Mouse (Mus musculus): Measurements from ENCODE around the gene Endog. TPM values are rescaled to one million over a fixed set of nuclear protein-coding genes. Genes with fewer than 3 reads are reported as not detected.
A peak's percentile ranks its signal among the peaks of the same experiment; 100 is the strongest.
"Not testable (repeated sequence)": the region's sequence is repeated elsewhere in the genome, so short reads cannot be mapped to it uniquely, and the experiment has no call there.

Gene Endog
- polyA plus RNA-seq, 1 experiment from 2014 or later: 35.3 TPM

DNA sequence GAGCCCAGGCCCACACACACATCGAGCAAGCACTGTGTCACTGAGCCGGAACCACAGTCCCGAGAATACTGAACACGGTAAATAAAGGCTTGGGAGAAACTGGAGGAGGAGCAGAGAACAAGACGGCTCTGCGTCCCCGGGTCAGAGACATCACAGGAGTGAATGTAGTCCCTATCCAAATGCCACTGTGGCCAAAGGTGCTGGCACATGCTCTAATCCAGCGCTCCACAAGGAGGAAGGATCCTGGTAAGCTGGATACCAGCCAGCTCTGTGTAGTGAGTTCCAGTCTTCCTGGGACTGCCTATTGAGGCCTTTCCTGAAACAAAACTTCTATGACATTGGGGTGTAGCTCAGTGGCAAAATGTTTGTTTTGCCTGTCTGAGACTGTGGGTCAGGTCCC lies 18.7 kb upstream of the Endog start:
- Histone ChIP-seq H3K9ac (ENCODE audit: low read length) (no peak overlapping the region), H3K4me2 (replicated peaks; ENCODE audit: low read depth) (no peak overlapping the region), H3K4me1 (replicated peaks; ENCODE audit: control insufficient read depth, insufficient read depth) (no peaks in the 10 kb centered on the region), H3K27ac (replicated peaks) (no peak overlapping the region), H3K36me3 (ENCODE audit: control insufficient read depth, insufficient read depth, low read length) (peaks cover 20% of the 10 kb centered on the region), H3K9me3 (ENCODE audit: control insufficient read depth, low read length) (no peaks in the 10 kb centered on the region), H3K27me3 (ENCODE audit: control insufficient read depth, insufficient read depth, low read length) (no peaks in the 10 kb centered on the region), H3K4me3 (ENCODE audit: low read depth, low read length) (no peak overlapping the region)
- ATAC-seq (ENCODE audit: low FRiP score, low TSS enrichment) (no peak), DNase-seq (ENCODE audit: low spot score) (no peak)
- 67% methylated on average over 8 of the region's 8 CpGs for WGBS
- no peak for TF ChIP-seq EP300 (optimal IDR thresholded peaks at IDR 0.05)
- TF ChIP-seq CTCF (IDR thresholded peaks at IDR 0.05; ENCODE audit: low read depth): no peak

GRCm38 (mm10) chr2:30159871-30160270 lies 11.4 kb upstream of the Endog start:
- 94% methylated on average over 7 of the region's 10 CpGs for WGBS
- 0 out of 2 replicates have a peak, but pooled peaks have one; percentile 15 for ATAC-seq (ENCODE audit: low FRiP score, low TSS enrichment)

GRCm38 (mm10) chr2:30161809-30162208 lies 9.5 kb upstream of the Endog start:
- Histone ChIP-seq H3K9ac (ENCODE audit: low read length) (no peak overlapping the region), H3K4me3 (ENCODE audit: low read depth, low read length) (no peak overlapping the region), H3K27me3 (ENCODE audit: control insufficient read depth, insufficient read depth, low read length) (no peaks in the 10 kb centered on the region), H3K4me1 (replicated peaks; ENCODE audit: control insufficient read depth, insufficient read depth) (no peaks in the 10 kb centered on the region), H3K27ac (replicated peaks) (no peak overlapping the region), H3K36me3 (ENCODE audit: control insufficient read depth, insufficient read depth, low read length) (no peaks in the 10 kb centered on the region), H3K9me3 (ENCODE audit: control insufficient read depth, low read length) (no peaks in the 10 kb centered on the region), H3K4me2 (replicated peaks; ENCODE audit: low read depth) (no peak overlapping the region)
- no peak for ATAC-seq (ENCODE audit: low FRiP score, low TSS enrichment)
- no peak for DNase-seq (ENCODE audit: low spot score)
- TF ChIP-seq EP300 (optimal IDR thresholded peaks at IDR 0.05) (no peak), CTCF (IDR thresholded peaks at IDR 0.05; ENCODE audit: low read depth) (peak; percentile 89)

More at GRCm38 (mm10) chr2:30159871-30160270, 11.4 kb upstream of the Endog start:
- H3K36me3 ChIP-seq (ENCODE audit: control insufficient read depth, insufficient read depth, low read length); H3K9me3 ChIP-seq (ENCODE audit: control insufficient read depth, low read length); H3K9ac ChIP-seq (ENCODE audit: low read length); DNase-seq (ENCODE audit: low spot score); H3K27me3 ChIP-seq (ENCODE audit: control insufficient read depth, insufficient read depth, low read length); H3K27ac ChIP-seq (replicated peaks); H3K4me2 ChIP-seq (replicated peaks; ENCODE audit: low read depth); H3K4me1 ChIP-seq (replicated peaks; ENCODE audit: control insufficient read depth, insufficient read depth); H3K4me3 ChIP-seq (ENCODE audit: low read depth, low read length): not testable (repeated sequence)

- no peak for DNase-seq (ENCODE audit: low spot score)
- Histone ChIP-seq H3K27ac (replicated peaks) (no peak overlapping the region), H3K36me3 (ENCODE audit: control insufficient read depth, insufficient read depth, low read length) (no peaks in the 10 kb centered on the region), H3K9me3 (ENCODE audit: control insufficient read depth, low read length) (no peaks in the 10 kb centered on the region), H3K4me3 (ENCODE audit: low read depth, low read length) (no peak overlapping the region), H3K4me2 (replicated peaks; ENCODE audit: low read depth) (no peak overlapping the region), H3K27me3 (ENCODE audit: control insufficient read depth, insufficient read depth, low read length) (no peaks in the 10 kb centered on the region), H3K4me1 (replicated peaks; ENCODE audit: control insufficient read depth, insufficient read depth) (no peaks in the 10 kb centered on the region), H3K9ac (ENCODE audit: low read length) (no peak overlapping the region)
- no peak for TF ChIP-seq EP300 (optimal IDR thresholded peaks at IDR 0.05)
- no peak for TF ChIP-seq CTCF (IDR thresholded peaks at IDR 0.05; ENCODE audit: low read depth)
- 48% methylated on average over 9 of the region's 9 CpGs for WGBS
- no peak for ATAC-seq (ENCODE audit: low FRiP score, low TSS enrichment)
These were observed 6.9 kb upstream of the Endog start for GRCm38 (mm10) chr2:30164340-30164932.

- no peaks in the 10 kb centered on the region for H3K36me3 ChIP-seq (ENCODE audit: control insufficient read depth, insufficient read depth, low read length)
- H3K9me3 ChIP-seq (ENCODE audit: control insufficient read depth, low read length): no peaks in the 10 kb centered on the region
- TF ChIP-seq CTCF (IDR thresholded peaks at IDR 0.05; ENCODE audit: low read depth) (peak; percentile 60), EP300 (optimal IDR thresholded peaks at IDR 0.05) (no peak)
- no peak overlapping the region for H3K9ac ChIP-seq (ENCODE audit: low read length)
- no peak for ATAC-seq (ENCODE audit: low FRiP score, low TSS enrichment)
- no peak overlapping the region for H3K4me2 ChIP-seq (replicated peaks; ENCODE audit: low read depth)
- no peaks in the 10 kb centered on the region for H3K4me1 ChIP-seq (replicated peaks; ENCODE audit: control insufficient read depth, insufficient read depth)
- no peak overlapping the region for H3K27ac ChIP-seq (replicated peaks)
- no peaks in the 10 kb centered on the region for H3K27me3 ChIP-seq (ENCODE audit: control insufficient read depth, insufficient read depth, low read length)
- no peak for DNase-seq (ENCODE audit: low spot score)
- H3K4me3 ChIP-seq (ENCODE audit: low read depth, low read length): no peak overlapping the region
- WGBS: 58% methylated on average over 4 of the region's 4 CpGs
These were observed 4.6 kb upstream of the Endog start for GRCm38 (mm10) chr2:30166677-30167076.

GRCm38 (mm10) chr2:30171997-30172382 lies 697 bp downstream of the Endog start:
- H3K27ac ChIP-seq (replicated peaks): peak overlapping the region; percentile 80; the same call in 1 of the 2 replicates
- no peaks in the 10 kb centered on the region for H3K9me3 ChIP-seq (ENCODE audit: control insufficient read depth, low read length)
- H3K4me1 ChIP-seq (replicated peaks; ENCODE audit: control insufficient read depth, insufficient read depth): peaks cover 2% of the 10 kb centered on the region; the same call in 1 of the 2 replicates
- ATAC-seq (ENCODE audit: low FRiP score, low TSS enrichment): peak; percentile 16; the same call in 1 of the 2 replicates
- H3K27me3 ChIP-seq (ENCODE audit: control insufficient read depth, insufficient read depth, low read length): no peaks in the 10 kb centered on the region
- TF ChIP-seq CTCF (IDR thresholded peaks at IDR 0.05; ENCODE audit: low read depth) (no peak), EP300 (optimal IDR thresholded peaks at IDR 0.05) (no peak)
- H3K4me2 ChIP-seq (replicated peaks; ENCODE audit: low read depth): peak overlapping the region; percentile 93
- DNase-seq (ENCODE audit: low spot score): no peak
- peak overlapping the region; percentile 66 for H3K9ac ChIP-seq (ENCODE audit: low read length)
- under 1% methylated on average over 19 of the region's 19 CpGs for WGBS
- H3K4me3 ChIP-seq (ENCODE audit: low read depth, low read length): peak overlapping the region; percentile 52
- H3K36me3 ChIP-seq (ENCODE audit: control insufficient read depth, insufficient read depth, low read length): peaks cover 17% of the 10 kb centered on the region; the same call in 1 of the 2 replicates
